Mouse (Mus musculus) T-helper 17 cell (primary cell): ENCODE measurements at regions not wholly inside any gene's neighbourhood (a gene's known extent, or its start where the extent isn't known, plus 50 kb on each side); places are given as distances from the start of the nearest gene placed in this dataset.

Experiments
- in situ Hi-C, 2 experiments: fragments of 300-600 bp; cut with MboI, MseI; formaldehyde crosslinking; loops; 1 replicate in 1 of 2; 2 replicates in 1 of 2; pipeline ENCODE4 v1.15.1; 2025; ENCODE audit warnings: high pct_unique_total_duplicates in 2 of 2

GRCm38 (mm10) chr7:39862835-39863234 is 345.3 kb downstream of the Zfp619 start:
- in situ Hi-C loops = no loop called here

GRCm38 (mm10) chr7:39864130-39864529 is 346.6 kb downstream of the Zfp619 start:
- in situ Hi-C loops = no loop called here

- in situ Hi-C loops = no loop called here
Observed at GRCm38 (mm10) chr7:39864781-39865180, 347.2 kb downstream of the Zfp619 start.

GRCm38 (mm10) chr7:39866674-39867428 is 349.3 kb downstream of the Zfp619 start:
- in situ Hi-C loops = no loop called here

GRCm38 (mm10) chr7:39867451-39867850 is 349.9 kb downstream of the Zfp619 start:
- in situ Hi-C loops = no loop called here

- in situ Hi-C loops = loop anchor here in 1 of 2 experiments (25.0 kb wide), 1 partner anchor 895 kb away; no protein-coding TSS in a partner anchor
Observed at GRCm38 (mm10) chr7:39882113-39882512, 364.5 kb downstream of the Zfp619 start.

- in situ Hi-C loops = loop anchor here in 1 of 2 experiments (25.0 kb wide), 1 partner anchor 907 kb away; no protein-coding TSS in a partner anchor
Observed at GRCm38 (mm10) chr7:39894208-39894896, 376.8 kb downstream of the Zfp619 start.

GRCm38 (mm10) chr7:39896918-39897317 is 379.4 kb downstream of the Zfp619 start:
- in situ Hi-C loops = loop anchor here in 1 of 2 experiments (25.0 kb wide), 1 partner anchor 910 kb away; no protein-coding TSS in a partner anchor

GRCm38 (mm10) chr7:39898268-39898667 is 380.7 kb downstream of the Zfp619 start:
- in situ Hi-C loops = loop anchor here in 1 of 2 experiments (25.0 kb wide), 1 partner anchor 911 kb away; no protein-coding TSS in a partner anchor

GRCm38 (mm10) chr7:39933946-39934345 is 416.4 kb downstream of the Zfp619 start:
- in situ Hi-C loops = no loop called here

- in situ Hi-C loops = no loop called here
Observed at GRCm38 (mm10) chr7:39937262-39937661, 419.7 kb downstream of the Zfp619 start.

- in situ Hi-C loops = no loop called here
Observed at GRCm38 (mm10) chr7:39942262-39942900, 424.8 kb downstream of the Zfp619 start.

GRCm38 (mm10) chr7:39954110-39954509 is 436.5 kb downstream of the Zfp619 start:
- in situ Hi-C loops = no loop called here

GRCm38 (mm10) chr7:39954931-39955330 is 437.4 kb downstream of the Zfp619 start:
- in situ Hi-C loops = no loop called here

- in situ Hi-C loops = no loop called here
Observed at GRCm38 (mm10) chr7:39978121-39978520, 460.6 kb downstream of the Zfp619 start.

GRCm38 (mm10) chr7:39981647-39982046 is 464.1 kb downstream of the Zfp619 start:
- in situ Hi-C loops = no loop called here
